ENCODE assay signal across 16 mouse cellular contexts in genomic region chr10:59380411-59380821, GRCm38 (mm10). TPM values are rescaled to one million over a fixed set of nuclear protein-coding genes. Genes with fewer than 3 reads are reported as not detected.
A peak's percentile ranks its signal among the peaks of the same experiment; 100 is the strongest.
DNase-seq lines count a peak whose midpoint lies in the region; ATAC-seq and TF ChIP-seq lines count a peak whose summit lies in the region.
"Had no signal": no experiment of that assay in that cellular context is flagged by ENCODE, and none has a peak within 500 bp of the region (broad histone marks: within the 10 kb centered on the region; RNA-seq: fewer than 3 reads in every experiment).

No protein-coding gene starts in this region.

- H3K4me2 ChIP-seq in heart, embryonic 11.5 days = no peak overlapping the region
- peak overlapping the region; percentile 13; the same call in 1 of the 2 replicates for H3K4me2 ChIP-seq in liver, embryonic 15.5 days
- no peak overlapping the region for H3K4me2 ChIP-seq in forebrain, embryonic 13.5 days
- H3K4me2 ChIP-seq: neural tube, embryonic 12.5 days had no signal

- H3K4me1 ChIP-seq in heart, embryonic 11.5 days (ENCODE audit: control insufficient read depth, insufficient read depth, low read length) = 0 out of 2 replicates have a peak, but pooled peaks cover 5% of the 10 kb centered on the region
- peaks cover 17% of the 10 kb centered on the region for H3K4me1 ChIP-seq in liver, embryonic 15.5 days (replicated peaks)
- H3K4me1 ChIP-seq in forebrain, embryonic 13.5 days = no peaks in the 10 kb centered on the region
- H3K4me1 ChIP-seq: midbrain, embryonic 10.5 days had no signal

- H3K27me3 ChIP-seq in heart, embryonic 11.5 days (ENCODE audit: control insufficient read depth, insufficient read depth, low read length) = no peaks in the 10 kb centered on the region
- H3K27me3 ChIP-seq in liver, embryonic 15.5 days = no peaks in the 10 kb centered on the region
- H3K27me3 ChIP-seq in forebrain, embryonic 13.5 days = no peaks in the 10 kb centered on the region
- H3K27me3 ChIP-seq: neural tube, embryonic 12.5 days had no signal

- ATAC-seq in heart, embryonic 11.5 days (replicated peaks; ENCODE audit: insufficient number of reproducible peaks, low FRiP score, low TSS enrichment) = no peak
- peak; percentile 70 for ATAC-seq in liver, embryonic 15.5 days (ENCODE audit: insufficient read depth)
- ATAC-seq in forebrain, embryonic 13.5 days = no peak
- ATAC-seq: intestine, embryonic 16.5 days had no signal

- TF ChIP-seq CTCF in left cerebral cortex, adult 2 months (IDR thresholded peaks at IDR 0.05) = no peak

- H3K27ac ChIP-seq in heart, embryonic 11.5 days (ENCODE audit: low read depth, low read length) = peak overlapping the region; percentile 51; the same call in 1 of the 2 replicates
- peak overlapping the region; percentile 54 for H3K27ac ChIP-seq in liver, embryonic 15.5 days (replicated peaks)
- no peak overlapping the region for H3K27ac ChIP-seq in left cerebral cortex, adult 2 months
- no peak overlapping the region for H3K27ac ChIP-seq in forebrain, embryonic 13.5 days
- H3K27ac ChIP-seq: midbrain, embryonic 10.5 days; neural tube, embryonic 12.5 days had no signal

- 31% methylated on average over 2 of the region's 2 CpGs for WGBS in heart, embryonic 11.5 days (ENCODE audit: insufficient replicate concordance)
- 37% methylated on average over 2 of the region's 2 CpGs for WGBS in liver, embryonic 15.5 days (ENCODE audit: insufficient replicate concordance)
- 77% methylated on average over 2 of the region's 2 CpGs for WGBS in forebrain, embryonic 13.5 days

- H3K9me3 ChIP-seq in heart, embryonic 11.5 days (replicated peaks; ENCODE audit: control insufficient read depth, low read length) = no peaks in the 10 kb centered on the region
- no peaks in the 10 kb centered on the region for H3K9me3 ChIP-seq in liver, embryonic 15.5 days (replicated peaks)
- H3K9me3 ChIP-seq in forebrain, embryonic 13.5 days (replicated peaks) = no peaks in the 10 kb centered on the region
- H3K9me3 ChIP-seq: midbrain, embryonic 10.5 days; neural tube, embryonic 12.5 days had no signal

- intact Hi-C loops in left cerebral cortex, adult 2 months (cut with DNase I) = no loop called here

- H3K9ac ChIP-seq in heart, embryonic 11.5 days (ENCODE audit: low read depth, low read length) = peak overlapping the region; percentile 28; the same call in 1 of the 2 replicates
- H3K9ac ChIP-seq in liver, embryonic 15.5 days = no peak overlapping the region
- H3K9ac ChIP-seq in forebrain, embryonic 13.5 days = no peak overlapping the region
- H3K9ac ChIP-seq: neural tube, embryonic 12.5 days had no signal

- H3K4me3 ChIP-seq in heart, embryonic 11.5 days (ENCODE audit: low read depth, low read length) = no peak overlapping the region
- no peak overlapping the region for H3K4me3 ChIP-seq in liver, embryonic 15.5 days (replicated peaks)
- H3K4me3 ChIP-seq in left cerebral cortex, adult 2 months = no peak overlapping the region
- no peak overlapping the region for H3K4me3 ChIP-seq in forebrain, embryonic 13.5 days
- H3K4me3 ChIP-seq: midbrain, embryonic 10.5 days; neural tube, embryonic 12.5 days had no signal

- H3K36me3 ChIP-seq in heart, embryonic 11.5 days (ENCODE audit: control insufficient read depth, insufficient read depth, low read length) = no peaks in the 10 kb centered on the region
- H3K36me3 ChIP-seq in liver, embryonic 15.5 days (replicated peaks) = no peaks in the 10 kb centered on the region
- H3K36me3 ChIP-seq in forebrain, embryonic 13.5 days (ENCODE audit: poor library complexity, severe bottlenecking) = 0 out of 2 replicates have a peak, but pooled peaks cover 5% of the 10 kb centered on the region
- H3K36me3 ChIP-seq: neural tube, embryonic 12.5 days had no signal

- no peak for DNase-seq in heart, adult 18-20 months
- peak; percentile 69 for DNase-seq in CD4-positive, CD25-positive, alpha-beta regulatory T cell, adult 2 months (ENCODE audit: low read depth, low spot score)
- peak; percentile 31 for DNase-seq in c-Kit-positive CD71-positive TER-119-negative erythroid progenitor cells, embryonic 14.5 days (ENCODE audit: low read depth)
- no peak for DNase-seq in cerebellum, adult 9-10 months
- DNase-seq in left cerebral cortex, adult 2 months (ENCODE audit: extremely low spot score in 1 of 2, low spot score in 2 of 2) = no peak
- DNase-seq: B cell, adult 2 months; cerebellum, adult 18-20 months; gastrocnemius, postnatal 36 days; spleen, adult 18-20 months had no signal

RNA-seq across cellular contexts. Expression of gene Gm10273, which starts 15.0 kb away (rescaled TPM):
- polyA plus RNA-seq in heart, embryonic 11.5 days (2014; fragmentation: Nextera tagmentation; extraction: Ambion mirVana) = 11.3 and 12.2 TPM in 2 replicates
- 100 to 1,000 TPM; 149 to 195 TPM for total RNA-seq in heart, adult 18-20 months (2021)
- 11.1 and 12.5 TPM in 2 replicates for polyA plus RNA-seq in liver, embryonic 15.5 days (2015; fragmentation: Nextera tagmentation; extraction: Ambion mirVana)
- total RNA-seq in left cerebral cortex, adult 2 months (2021) = 10 to 100 TPM; 37.4 to 65.6 TPM
- polyA plus RNA-seq in forebrain, embryonic 13.5 days (2015; fragmentation: Nextera tagmentation; extraction: Ambion mirVana) = 1.8 and 7.4 TPM in 2 replicates
- polyA plus RNA-seq: intestine, embryonic 16.5 days had no signal

RNA-seq across cellular contexts. Expression of gene Pla2g12b, which starts 23.0 kb away (rescaled TPM):
- 1.5 and 1.8 TPM in 2 replicates for polyA plus RNA-seq in heart, embryonic 11.5 days (2014; fragmentation: Nextera tagmentation; extraction: Ambion mirVana)
- not detected for total RNA-seq in heart, adult 18-20 months (2021)
- polyA plus RNA-seq in liver, embryonic 15.5 days (2015; fragmentation: Nextera tagmentation; extraction: Ambion mirVana) = 54.1 and 54.2 TPM in 2 replicates
- total RNA-seq in left cerebral cortex, adult 2 months (2021) = not detected
- polyA plus RNA-seq in forebrain, embryonic 13.5 days (2015; fragmentation: Nextera tagmentation; extraction: Ambion mirVana) = not detected in 2 replicates
- total RNA-seq: gastrocnemius, postnatal 36 days had no signal
- polyA plus RNA-seq: limb, embryonic 11.5 days; midbrain, embryonic 10.5 days; neural tube, embryonic 12.5 days had no signal

RNA-seq across cellular contexts. Expression of gene P4ha1, which starts 57.3 kb away (rescaled TPM):
- 54.8 and 66.1 TPM in 2 replicates for polyA plus RNA-seq in heart, embryonic 11.5 days (2014; fragmentation: Nextera tagmentation; extraction: Ambion mirVana)
- total RNA-seq in heart, adult 18-20 months (2021) = 10 to 100 TPM; 49.0 to 79.8 TPM
- 13.6 and 14.8 TPM in 2 replicates for polyA plus RNA-seq in liver, embryonic 15.5 days (2015; fragmentation: Nextera tagmentation; extraction: Ambion mirVana)
- total RNA-seq in left cerebral cortex, adult 2 months (2021) = 10 to 100 TPM; 37.6 to 49.7 TPM
- polyA plus RNA-seq in forebrain, embryonic 13.5 days (2015; fragmentation: Nextera tagmentation; extraction: Ambion mirVana) = 25.9 and 26.9 TPM in 2 replicates

Comparison
In these comparisons a context has a peak if more than half of its experiments do, and no peak if none do; other contexts are left out.
1. H3K27ac ChIP-seq: peak in heart, embryonic 11.5 days (single experiment) and liver, embryonic 15.5 days (single experiment); none in left cerebral cortex, adult 2 months (single experiment) and forebrain, embryonic 13.5 days (single experiment).
2. DNase-seq: peak in CD4-positive, CD25-positive, alpha-beta regulatory T cell, adult 2 months (single experiment) and c-Kit-positive CD71-positive TER-119-negative erythroid progenitor cells, embryonic 14.5 days (single experiment); none in heart, adult 18-20 months (0 of 2), cerebellum, adult 9-10 months (single experiment) and left cerebral cortex, adult 2 months (0 of 2).
3. RNA of gene Pla2g12b, which starts 23.0 kb away (polyA plus RNA-seq): 54.1 to 54.2 TPM in liver, embryonic 15.5 days; 1.5 to 1.8 TPM in heart, embryonic 11.5 days and not detected in forebrain, embryonic 13.5 days; every median in the first group is over 10 times any median in the second.